Mouse (Mus musculus): Measurements from ENCODE around the gene Pibf1. TPM values are rescaled to one million over a fixed set of nuclear protein-coding genes. Genes with fewer than 3 reads are reported as not detected.
A peak's percentile ranks its signal among the peaks of the same experiment; 100 is the strongest.

The Pibf1 gene
- polyA plus RNA-seq (2017; shearing (Covaris generic)) = 10 to 100 TPM; 18.0 to 18.5 TPM

DNA sequence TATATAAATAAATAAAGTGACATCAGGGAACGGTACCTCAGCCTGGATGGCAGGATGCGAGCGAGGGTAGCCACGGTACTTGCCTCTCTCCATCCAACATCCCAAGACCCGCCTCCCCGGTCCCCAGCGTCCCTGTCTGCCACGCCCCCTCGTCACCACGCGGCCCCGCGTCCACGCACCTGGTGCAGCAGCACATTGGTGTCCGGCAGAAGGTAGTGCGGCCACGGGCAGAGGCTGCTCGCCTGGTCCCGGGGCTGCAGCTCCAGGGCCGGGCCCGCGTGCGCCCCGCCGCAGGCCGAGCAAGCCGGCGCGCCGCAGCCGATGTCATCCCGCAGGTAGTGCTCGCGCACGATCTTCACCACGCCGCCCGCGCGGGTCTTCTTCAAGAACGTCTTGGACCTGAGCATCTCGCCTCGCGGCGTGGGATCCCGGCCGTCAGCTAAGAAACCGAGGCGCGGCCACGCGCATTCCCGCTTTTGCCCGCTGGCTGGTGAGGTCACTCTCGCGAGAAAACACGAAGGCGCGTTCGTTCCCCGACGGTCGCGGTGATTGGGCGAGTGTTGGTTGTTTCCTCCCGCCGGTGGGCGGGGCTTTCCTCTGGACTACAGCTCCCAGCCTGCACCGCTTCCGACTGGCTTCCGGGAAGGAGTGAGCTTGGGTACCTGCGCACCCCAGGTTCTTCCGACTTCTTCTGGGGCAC is at the start of gene Pibf1, which contains the start of gene Dis3:
Pibf1 (plus strand) TSS at position 158 of the 700 bp plus-strand sequence.
Dis3 (minus strand) TSS at position 504 of the 700 bp plus-strand sequence.
- peak; percentile 99 for ATAC-seq

GRCm38 (mm10) chr14:99058959-99059586 is 40.2 kb upstream of the Pibf1 start:
- ATAC-seq = no peak

DNA sequence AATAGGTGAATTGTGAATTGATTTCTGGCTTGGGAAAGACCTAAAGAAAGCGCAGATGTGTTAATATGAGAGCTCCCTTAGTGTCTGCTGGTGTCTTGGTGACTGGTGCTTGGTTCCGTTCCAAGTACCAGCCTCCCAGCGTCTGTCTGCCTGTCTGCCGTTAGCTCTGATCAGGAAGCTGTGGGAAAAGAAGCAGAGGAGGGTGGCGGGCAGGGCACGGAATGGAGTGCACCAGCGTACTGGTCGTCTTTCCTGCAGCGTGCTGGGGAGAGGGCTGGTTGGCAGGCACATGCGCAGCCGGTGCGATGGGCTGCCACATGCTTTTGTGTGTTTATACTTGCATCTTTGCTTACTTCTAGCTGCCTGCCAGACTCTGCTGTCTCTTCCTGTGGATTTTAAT is 38.6 kb upstream of the Pibf1 start:
- no peak for ATAC-seq

GRCm38 (mm10) chr14:99063091-99063490 is 36.1 kb upstream of the Pibf1 start:
- ATAC-seq = no peak

DNA sequence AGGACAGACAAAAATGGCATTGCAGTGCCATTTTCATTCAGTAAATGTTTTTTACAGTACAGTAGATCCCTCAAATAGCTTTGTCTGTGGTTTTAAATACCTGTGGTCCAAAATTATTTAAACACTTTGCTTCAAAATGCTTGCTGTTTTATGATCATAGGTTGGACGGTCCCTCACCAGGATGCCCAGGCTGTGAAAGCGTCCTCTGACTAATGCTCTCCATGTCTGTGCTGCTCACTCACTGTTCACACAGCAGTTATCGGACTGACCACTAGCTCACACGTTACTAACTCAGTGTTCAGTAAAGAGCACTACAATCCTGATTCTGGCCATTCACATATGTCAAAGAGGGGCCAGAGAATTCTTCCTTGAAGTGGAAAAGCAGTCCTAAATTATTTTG is 28.1 kb upstream of the Pibf1 start:
- ATAC-seq = no peak

DNA sequence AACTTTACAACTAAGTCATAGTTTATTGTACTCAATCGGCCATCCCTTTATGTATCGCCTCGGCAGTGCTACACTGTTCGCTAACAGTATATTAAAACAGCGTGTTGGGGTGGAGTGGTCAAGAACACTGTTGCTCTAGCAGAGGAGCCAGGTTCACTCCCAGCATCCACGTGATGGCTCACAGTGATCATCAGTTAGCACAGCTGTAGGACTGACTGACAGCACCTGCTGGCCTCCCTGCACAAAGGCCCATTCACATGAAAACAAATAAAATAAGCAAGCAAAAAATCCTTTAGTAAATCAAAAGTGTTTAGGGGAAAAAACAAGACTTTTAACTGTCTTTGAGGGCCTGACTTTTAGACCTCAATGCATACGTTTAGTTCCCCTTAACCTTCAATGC is 10.3 kb upstream of the Pibf1 start:
- no peak for ATAC-seq

GRCm38 (mm10) chr14:99099967-99100587 is 853 bp downstream of the Pibf1 start:
- ATAC-seq = no peak

DNA sequence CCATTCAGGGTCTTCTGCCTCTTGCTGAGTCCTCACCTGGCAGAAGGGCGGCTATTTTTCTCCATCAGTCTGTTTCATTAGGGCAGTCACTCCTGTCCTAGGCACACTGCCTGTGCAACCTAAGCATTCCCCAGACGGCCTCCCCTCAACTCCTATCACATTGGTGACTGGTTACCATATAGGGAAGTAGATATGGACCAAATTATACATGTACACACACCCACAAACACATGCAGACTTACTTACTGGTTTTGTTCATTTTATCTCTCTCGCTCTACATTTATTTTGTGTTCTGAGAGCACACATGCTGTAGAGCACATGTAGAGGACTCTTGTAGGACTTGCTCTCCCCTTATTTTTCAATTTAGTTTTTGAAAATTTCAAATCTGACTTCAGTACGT is 3.8 kb downstream of the Pibf1 start:
- ATAC-seq = no peak

- no peak for ATAC-seq
Observed at GRCm38 (mm10) chr14:99104542-99105123, 5.4 kb downstream of the Pibf1 start.

GRCm38 (mm10) chr14:99106671-99107070 is 7.4 kb downstream of the Pibf1 start:
- ATAC-seq = no peak

DNA sequence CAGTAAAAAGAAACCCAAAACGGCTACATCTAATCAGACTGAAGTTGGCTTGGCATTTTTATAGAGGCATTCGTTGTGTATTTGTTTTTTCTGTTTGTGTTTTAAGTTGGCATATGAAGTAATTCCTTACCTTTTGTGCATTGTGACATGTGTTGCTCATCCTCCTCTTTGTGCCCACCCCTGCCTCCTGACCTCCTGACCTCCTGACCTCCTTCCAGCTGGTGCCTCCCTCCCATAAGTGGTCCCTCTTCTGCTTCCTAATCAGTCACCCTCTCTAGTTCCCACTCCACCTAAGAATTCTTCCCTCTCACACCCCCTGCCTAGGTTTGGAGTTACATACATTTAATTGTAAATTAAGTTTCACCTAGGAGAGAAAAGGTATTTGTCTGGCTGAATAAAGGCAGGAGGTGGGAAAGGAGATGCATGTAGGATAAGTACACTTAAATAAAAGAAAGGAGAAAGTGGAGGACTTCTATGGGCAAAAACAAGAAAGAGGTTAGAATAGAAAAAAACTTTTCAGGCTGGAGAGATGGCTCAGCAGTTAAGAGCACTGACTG is 8.5 kb downstream of the Pibf1 start:
- ATAC-seq = no peak

DNA sequence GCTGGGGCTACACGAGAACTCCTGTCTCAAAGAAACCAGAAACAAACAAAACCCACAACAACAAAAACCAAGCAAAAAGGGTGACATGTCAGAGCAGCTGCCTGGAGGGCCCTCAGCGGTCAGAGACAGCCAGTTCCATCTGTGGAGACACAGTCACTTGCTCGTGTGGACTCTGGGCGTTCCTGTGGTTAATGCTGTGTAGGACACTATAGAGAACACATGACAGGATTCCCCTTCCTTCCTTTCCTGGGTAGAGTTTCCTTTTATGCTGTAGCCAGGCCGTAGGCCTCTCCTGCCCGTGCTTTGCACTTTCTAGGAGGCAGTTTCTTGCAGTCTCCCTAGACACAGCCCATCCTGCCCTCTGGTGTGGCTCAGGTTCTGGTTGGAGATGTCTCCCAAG is 9.5 kb downstream of the Pibf1 start:
- ATAC-seq = no peak

GRCm38 (mm10) chr14:99117576-99117975 is 18.4 kb downstream of the Pibf1 start:
- ATAC-seq = no peak

- ATAC-seq = no peak
Observed at GRCm38 (mm10) chr14:99121584-99122339, 22.5 kb downstream of the Pibf1 start.

- no peak for ATAC-seq
Observed at GRCm38 (mm10) chr14:99124076-99124475, 24.9 kb downstream of the Pibf1 start.

DNA sequence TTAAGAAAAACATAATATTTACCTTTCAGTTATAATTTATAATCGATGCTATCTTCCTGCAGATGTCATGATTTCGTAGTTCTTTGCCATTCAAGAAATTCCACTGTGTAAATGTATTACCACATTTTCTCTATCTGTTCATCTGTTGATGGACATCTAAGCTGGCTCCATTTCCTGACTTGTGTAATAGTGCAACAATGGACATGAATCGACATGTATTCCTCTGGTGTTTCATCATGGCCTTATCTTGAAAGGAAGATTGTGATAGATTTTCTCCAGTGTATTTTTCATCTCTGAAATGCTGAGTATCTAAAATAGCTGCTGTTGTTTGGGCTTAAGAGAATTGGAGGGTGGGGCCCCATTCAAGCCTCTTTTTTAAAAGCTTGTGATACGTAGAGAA is 27.5 kb downstream of the Pibf1 start:
- ATAC-seq = no peak

DNA sequence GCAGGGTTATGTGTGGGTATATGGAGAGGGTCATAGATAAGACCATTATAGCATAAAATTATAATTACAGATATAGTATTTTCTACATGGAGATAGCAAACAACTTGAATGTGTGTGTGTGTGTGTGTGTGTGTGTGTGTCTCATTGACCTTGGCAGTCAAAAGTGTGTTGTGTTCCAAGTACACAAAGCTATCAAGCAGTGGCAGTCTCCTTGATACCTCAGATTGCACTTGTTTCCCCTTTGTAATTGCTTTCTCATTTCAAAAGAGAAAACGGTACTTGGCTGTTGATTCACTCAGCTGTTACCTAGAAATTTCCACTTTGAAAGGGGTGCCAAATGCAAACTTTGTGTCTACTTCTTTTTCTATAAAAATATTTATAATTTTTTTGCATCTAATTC is 28.3 kb downstream of the Pibf1 start:
- no peak for ATAC-seq

DNA sequence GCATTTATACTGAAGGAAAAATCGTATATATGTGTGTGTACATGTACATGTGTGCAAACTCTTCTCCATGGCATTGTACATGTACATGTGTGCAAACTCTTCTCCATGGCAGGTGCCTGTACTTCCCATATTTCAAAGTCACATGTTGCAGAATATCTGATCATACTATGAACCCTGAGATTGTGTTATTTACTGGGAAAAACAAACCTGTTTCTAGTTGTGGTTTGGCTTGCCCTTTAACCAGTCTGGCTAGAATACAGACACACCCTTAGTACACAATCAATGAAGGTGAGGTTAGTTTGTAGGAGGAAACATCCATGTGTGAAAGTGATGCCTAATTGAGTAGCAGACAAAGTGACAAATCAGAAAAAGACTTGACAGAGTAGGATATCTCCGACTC is 29.8 kb downstream of the Pibf1 start:
- ATAC-seq = no peak

GRCm38 (mm10) chr14:99134048-99134447 is 34.8 kb downstream of the Pibf1 start:
- ATAC-seq = no peak

- no peak for ATAC-seq
Observed at GRCm38 (mm10) chr14:99135761-99136160, 36.5 kb downstream of the Pibf1 start.

- no peak for ATAC-seq
Observed at GRCm38 (mm10) chr14:99136297-99136696, 37.1 kb downstream of the Pibf1 start.

DNA sequence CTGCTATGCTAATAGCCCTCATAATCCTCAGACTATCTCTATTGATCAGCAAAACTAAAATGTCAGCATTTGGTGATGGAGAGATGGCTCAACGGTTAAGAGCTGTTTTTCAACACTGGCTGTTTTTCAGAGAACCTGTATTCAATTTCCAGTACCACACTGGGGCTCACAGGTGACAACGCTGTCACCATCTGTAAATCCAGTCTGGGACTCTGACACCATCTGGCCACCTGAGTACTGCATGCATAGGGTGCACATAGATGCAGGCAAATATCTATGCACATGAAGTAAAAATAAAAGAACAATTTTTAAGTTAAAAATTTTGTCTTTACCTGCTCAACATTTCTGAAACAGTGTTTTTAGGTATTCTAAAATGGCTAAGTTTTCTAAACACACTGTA is 40.8 kb downstream of the Pibf1 start:
- no peak for ATAC-seq
